Mouse (Mus musculus) erythroblast, embryonic 14.5 days (primary cell): ENCODE results near the gene Rab23.

Experiments
- GATA1 ChIP-seq: IDR thresholded peaks from 2 replicates; pipeline ENCODE4 v1.6.1; 2012; ENCODE audit warnings: low read length, inconsistent platforms, mixed read lengths
- TAL1 ChIP-seq: IDR thresholded peaks from 3 replicates; pipeline ENCODE4 v1.6.1; 2012; ENCODE audit warnings: low read length, inconsistent platforms, mixed read lengths

DNA sequence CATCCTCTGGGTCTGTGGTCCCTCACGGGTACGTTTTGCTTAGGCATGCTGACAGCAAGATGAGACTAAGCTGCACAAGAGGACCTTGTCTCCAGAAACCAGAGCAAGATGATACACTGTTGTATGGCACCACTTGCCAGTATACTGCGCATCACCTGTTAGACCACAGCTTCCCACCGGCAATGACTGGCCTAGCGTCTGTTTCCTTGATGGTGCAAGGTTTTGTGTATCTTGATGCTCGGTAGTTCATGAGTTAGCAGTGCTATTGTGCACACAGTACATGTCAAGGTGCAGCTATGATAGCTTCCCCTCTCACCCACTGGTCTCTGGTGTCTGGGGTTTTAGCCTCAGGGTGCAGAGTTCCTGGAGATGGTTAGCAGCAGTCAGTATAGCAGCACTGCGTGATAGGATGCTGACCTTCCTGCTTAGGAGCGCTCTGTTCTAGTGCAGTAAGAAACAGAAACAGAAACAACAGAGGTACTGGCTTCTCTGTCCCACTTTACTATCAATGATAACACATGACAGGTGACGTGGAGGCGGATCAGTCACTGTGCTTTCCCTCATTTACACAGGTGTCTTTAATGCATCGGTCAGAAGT is 19.1 kb downstream of the Rab23 start:
- TF ChIP-seq GATA1 (no peak), TAL1 (no peak)
